Mouse (Mus musculus): ENCODE data around the gene Adamts4. TPM values are rescaled to one million over a fixed set of nuclear protein-coding genes. Genes with fewer than 3 reads are reported as not detected.
A peak's percentile ranks its signal among the peaks of the same experiment; 100 is the strongest.

Adamts4 gene
- polyA plus RNA-seq, 2 experiments, result 8.6 to 10.1 TPM

DNA sequence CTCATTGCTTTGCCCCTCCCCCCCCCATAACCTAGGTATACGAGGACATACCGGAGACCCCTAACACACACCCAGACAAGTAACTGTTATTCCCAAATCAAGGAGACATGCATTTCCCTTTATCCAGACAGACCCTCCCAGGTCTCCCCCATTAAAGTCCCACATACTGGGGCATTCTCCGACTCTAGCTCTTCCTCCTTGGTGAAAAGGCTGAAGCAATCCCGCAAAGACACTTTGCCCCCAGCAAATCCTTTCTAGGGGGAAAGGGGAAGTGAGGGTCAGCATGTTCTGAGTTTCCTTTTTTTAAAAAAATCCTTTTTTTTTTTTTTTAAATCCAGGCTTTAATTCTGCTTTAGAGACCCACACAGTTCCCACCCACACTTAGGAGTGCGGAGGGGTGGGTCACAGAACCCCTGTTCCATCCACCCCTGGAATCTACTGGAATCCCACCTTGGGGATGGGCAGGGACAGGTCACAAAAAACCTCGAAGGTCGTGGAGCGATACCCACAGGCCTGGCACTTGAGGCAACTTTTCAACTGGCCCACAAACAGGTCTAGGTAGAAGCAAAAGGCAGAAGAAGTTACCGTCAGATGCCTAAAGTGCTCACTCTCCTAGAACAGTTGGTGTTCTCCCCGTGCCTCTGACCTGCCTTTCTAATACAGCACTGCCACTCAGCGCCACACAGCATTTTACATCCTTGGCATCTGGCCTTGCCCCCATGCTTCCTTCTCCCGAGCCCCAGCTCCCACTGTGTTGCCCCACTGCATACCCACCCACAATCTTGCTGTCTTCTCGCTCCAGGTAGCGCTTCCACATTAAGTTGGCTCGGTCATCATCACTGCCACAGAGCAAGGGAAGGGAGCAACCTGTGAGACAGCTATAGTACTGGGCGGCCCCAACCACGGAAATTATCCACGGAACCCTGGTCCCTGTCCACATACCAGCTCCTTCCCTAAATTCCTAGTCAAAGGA is 33.3 kb downstream of the Adamts4 start:
- Histone ChIP-seq H3K4me3 (replicated peaks; ENCODE audit: low read length) (no peak overlapping the region), H3K4me2 (replicated peaks; ENCODE audit: low read depth, low read length, severe bottlenecking) (no peak overlapping the region), H3K36me3 (ENCODE audit: control insufficient read depth, insufficient read depth, low read length) (peaks cover 57% of the 10 kb centered on the region), H3K27ac (replicated peaks; ENCODE audit: low read depth, low read length) (no peak overlapping the region), H3K27me3 (ENCODE audit: control insufficient read depth, insufficient read depth, low read length) (no peaks in the 10 kb centered on the region), H3K4me1 (ENCODE audit: control insufficient read depth, insufficient read depth, low read length) (peaks cover 18% of the 10 kb centered on the region), H3K9ac (ENCODE audit: low read depth, low read length, severe bottlenecking) (no peak overlapping the region), H3K9me3 (ENCODE audit: control insufficient read depth, low read length) (no peaks in the 10 kb centered on the region)
- 93% methylated on average over 18 of the region's 18 CpGs for WGBS
- TF ChIP-seq POLR2A (IDR thresholded peaks at IDR 0.05; ENCODE audit: borderline replicate concordance, extremely low read depth, insufficient read depth, insufficient read length), result no peak
- DNase-seq (ENCODE audit: low spot score) (no peak), ATAC-seq (ENCODE audit: low FRiP score, low read depth) (no peak)

GRCm38 (mm10) chr1:171284491-171284890 is 34.3 kb downstream of the Adamts4 start:
- Histone ChIP-seq H3K4me3 (replicated peaks; ENCODE audit: low read length) (no peak overlapping the region), H3K27ac (replicated peaks; ENCODE audit: low read depth, low read length) (no peak overlapping the region), H3K4me2 (replicated peaks; ENCODE audit: low read depth, low read length, severe bottlenecking) (no peak overlapping the region), H3K27me3 (ENCODE audit: control insufficient read depth, insufficient read depth, low read length) (no peaks in the 10 kb centered on the region), H3K9me3 (ENCODE audit: control insufficient read depth, low read length) (no peaks in the 10 kb centered on the region), H3K4me1 (ENCODE audit: control insufficient read depth, insufficient read depth, low read length) (peaks cover 18% of the 10 kb centered on the region), H3K9ac (ENCODE audit: low read depth, low read length, severe bottlenecking) (no peak overlapping the region), H3K36me3 (ENCODE audit: control insufficient read depth, insufficient read depth, low read length) (peaks cover 58% of the 10 kb centered on the region)
- TF ChIP-seq POLR2A (IDR thresholded peaks at IDR 0.05; ENCODE audit: borderline replicate concordance, extremely low read depth, insufficient read depth, insufficient read length), result no peak
- no peak for DNase-seq (ENCODE audit: low spot score)
- no peak for ATAC-seq (ENCODE audit: low FRiP score, low read depth)
- WGBS, result 90% methylated on average over 15 of the region's 15 CpGs

- DNase-seq (ENCODE audit: low spot score) (no peak), ATAC-seq (ENCODE audit: low FRiP score, low read depth) (no peak)
- Histone ChIP-seq H3K9ac (ENCODE audit: low read depth, low read length, severe bottlenecking) (no peak overlapping the region), H3K27ac (replicated peaks; ENCODE audit: low read depth, low read length) (no peak overlapping the region), H3K9me3 (ENCODE audit: control insufficient read depth, low read length) (no peaks in the 10 kb centered on the region), H3K4me1 (ENCODE audit: control insufficient read depth, insufficient read depth, low read length) (peaks cover 11% of the 10 kb centered on the region), H3K27me3 (ENCODE audit: control insufficient read depth, insufficient read depth, low read length) (no peaks in the 10 kb centered on the region), H3K4me2 (replicated peaks; ENCODE audit: low read depth, low read length, severe bottlenecking) (no peak overlapping the region), H3K4me3 (replicated peaks; ENCODE audit: low read length) (no peak overlapping the region), H3K36me3 (ENCODE audit: control insufficient read depth, insufficient read depth, low read length) (peaks cover 64% of the 10 kb centered on the region)
- 87% methylated on average over 20 of the region's 20 CpGs for WGBS
- no peak for TF ChIP-seq POLR2A (IDR thresholded peaks at IDR 0.05; ENCODE audit: borderline replicate concordance, extremely low read depth, insufficient read depth, insufficient read length)
Observed at GRCm38 (mm10) chr1:171285096-171285892, 35.1 kb downstream of the Adamts4 start.

DNA sequence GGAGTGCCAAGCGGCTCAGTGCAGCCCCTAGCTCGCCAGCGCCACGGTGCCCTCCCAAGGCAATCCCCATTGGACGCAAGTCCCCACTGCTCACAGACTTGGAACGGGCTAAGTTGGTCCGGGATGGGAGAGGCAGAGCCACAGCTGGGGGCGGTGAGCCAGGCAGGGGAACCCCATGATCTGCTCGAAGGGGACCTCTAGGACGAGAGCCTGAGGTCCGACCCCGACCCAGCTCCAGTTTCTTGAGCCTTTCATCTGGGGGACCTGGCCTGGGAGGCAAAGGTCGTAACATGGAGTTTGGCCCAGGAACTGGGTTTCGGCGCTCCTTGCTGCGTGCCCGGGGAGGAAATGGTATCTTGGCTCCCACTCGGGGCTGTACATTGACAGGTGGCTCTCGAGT is 36.3 kb downstream of the Adamts4 start:
- DNase-seq (ENCODE audit: low spot score), result no peak
- WGBS, result 91% methylated on average over 19 of the region's 19 CpGs

More for the DNA sequence above, 36.3 kb downstream of the Adamts4 start:
- H3K9ac ChIP-seq (ENCODE audit: low read depth, low read length, severe bottlenecking), result no peak overlapping the region
- no peaks in the 10 kb centered on the region for H3K9me3 ChIP-seq (ENCODE audit: control insufficient read depth, low read length)
- no peak for TF ChIP-seq POLR2A (IDR thresholded peaks at IDR 0.05; ENCODE audit: borderline replicate concordance, extremely low read depth, insufficient read depth, insufficient read length)
- no peak overlapping the region for H3K27ac ChIP-seq (replicated peaks; ENCODE audit: low read depth, low read length)
- ATAC-seq (ENCODE audit: low FRiP score, low read depth), result no peak
- no peaks in the 10 kb centered on the region for H3K27me3 ChIP-seq (ENCODE audit: control insufficient read depth, insufficient read depth, low read length)
- H3K4me2 ChIP-seq (replicated peaks; ENCODE audit: low read depth, low read length, severe bottlenecking), result peak overlapping the region; percentile 55
- H3K4me3 ChIP-seq (replicated peaks; ENCODE audit: low read length), result peak overlapping the region; percentile 92; the same call in 1 of the 2 replicates
- peaks cover 11% of the 10 kb centered on the region for H3K4me1 ChIP-seq (ENCODE audit: control insufficient read depth, insufficient read depth, low read length)
- peaks cover 64% of the 10 kb centered on the region for H3K36me3 ChIP-seq (ENCODE audit: control insufficient read depth, insufficient read depth, low read length)

Measured in limb, embryonic 14.5 days (tissue).